Mouse (Mus musculus) liver, embryonic 14.5 days (tissue): ENCODE results near the gene Grm7.

Experiments
- CTCF ChIP-seq: IDR thresholded peaks from 2 replicates; pipeline ENCODE4 v1.5.1; 2016; ENCODE audit warnings: antibody characterized with exemption, low read depth, control low read depth
- EP300 ChIP-seq: IDR thresholded peaks from 2 replicates; pipeline ENCODE4 v1.6.1; 2016; ENCODE audit warnings: antibody characterized with exemption, low read depth

GRCm38 (mm10) chr6:111195333-111195732, 550.0 kb downstream of the Grm7 start:
- TF ChIP-seq CTCF (no peak), EP300 (no peak)
